Mouse (Mus musculus): ENCODE data around the gene Fry. TPM values are rescaled to one million over a fixed set of nuclear protein-coding genes. Genes with fewer than 3 reads are reported as not detected.
A peak's percentile ranks its signal among the peaks of the same experiment; 100 is the strongest.

Gene Fry
- total and polyA plus RNA-seq, 3 experiments, result 1.9 to 2.3 TPM; not detected in 1

DNA sequence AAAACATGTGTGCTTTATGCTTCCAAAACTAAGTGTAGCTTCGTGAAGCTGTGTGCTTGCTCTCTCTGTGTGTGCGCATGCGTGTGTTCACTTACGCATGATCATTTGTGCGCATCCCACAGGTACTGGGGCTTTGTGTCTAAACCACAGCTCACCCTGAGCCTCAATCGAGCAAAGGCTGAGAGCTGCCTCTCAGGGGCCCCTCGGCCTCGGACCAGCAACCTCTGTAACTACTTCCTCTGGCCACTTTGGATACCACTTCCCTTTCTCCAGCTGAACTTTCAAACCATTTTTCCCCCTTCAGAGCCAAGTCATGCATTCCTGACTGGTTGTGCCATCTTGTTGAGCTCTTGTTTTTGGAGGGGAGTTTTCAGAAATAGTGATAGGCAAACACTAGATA is 36.9 kb downstream of the Fry start:
- Histone ChIP-seq H3K27me3 (ENCODE audit: control insufficient read depth in 1 of 2, insufficient read depth in 2 of 2, low read length in 2 of 2) (no peaks in the 10 kb centered on the region), H3K36me3 (ENCODE audit: control insufficient read depth in 1 of 2, insufficient read depth in 2 of 2, low read length in 2 of 2) (no peaks in the 10 kb centered on the region), H3K9me3 (replicated peaks; ENCODE audit: insufficient read depth, low read length) (no peaks in the 10 kb centered on the region), H3K4me1 (ENCODE audit: control insufficient read depth in 1 of 2, insufficient read depth in 2 of 2, low read length in 2 of 2) (peaks cover 5 to 8% of the 10 kb centered on the region in 2 experiments; a peak in 3 of 4 replicates), H3K4me3 (ENCODE audit: control insufficient read depth in 1 of 2, insufficient read depth in 1 of 2, low read depth in 2 of 2, low read length in 2 of 2) (no peak overlapping the region), H3K27ac (ENCODE audit: control insufficient read depth, low read depth, low read length) (no peak overlapping the region), H3K9ac (ENCODE audit: control insufficient read depth, low read depth, low read length, poor library complexity, severe bottlenecking) (no peak overlapping the region), H3K79me2 (ENCODE audit: control insufficient read depth, insufficient read depth, low read length, poor library complexity) (no peaks in the 10 kb centered on the region)
- DNase-seq (ENCODE audit: low read depth, low spot score), result no peak
- TF ChIP-seq GABPA (IDR thresholded peaks at IDR 0.05; ENCODE audit: low read depth, low read length) (no peak), E2F4 (IDR thresholded peaks at IDR 0.05; ENCODE audit: borderline replicate concordance, low read depth, low read length) (no peak), RAD21 (IDR thresholded peaks at IDR 0.05; ENCODE audit: low read depth, low read length) (no peak), CTCF (IDR thresholded peaks at IDR 0.05 in 2 of 3, conservative IDR thresholded peaks at IDR 0.05 in 1 of 3; ENCODE audit: control insufficient read depth in 1 of 3, insufficient read depth in 1 of 3, low read depth in 2 of 3, low read length in 3 of 3, poor library complexity in 1 of 3, severe bottlenecking in 1 of 3) (no peak), POLR2AphosphoS5 (IDR thresholded peaks at IDR 0.05; ENCODE audit: borderline replicate concordance, low read depth, low read length) (no peak), ETS1 (IDR thresholded peaks at IDR 0.05; ENCODE audit: low read depth, low read length) (no peak), MYC (IDR thresholded peaks at IDR 0.05; ENCODE audit: low read depth, low read length) (no peak), GATA1 (IDR thresholded peaks at IDR 0.05; ENCODE audit: low read depth, low read length) (no peak), MAFK (IDR thresholded peaks at IDR 0.05; ENCODE audit: borderline replicate concordance, low read depth, low read length) (no peak), MEF2A (IDR thresholded peaks at IDR 0.05; ENCODE audit: extremely low read depth, insufficient replicate concordance, low read depth, low read length, poor library complexity, severe bottlenecking) (no peak), USF1 (IDR thresholded peaks at IDR 0.05; ENCODE audit: low read depth, low read length) (no peak), ZKSCAN1 (IDR thresholded peaks at IDR 0.05; ENCODE audit: low read depth, low read length) (no peak), CHD1 (IDR thresholded peaks at IDR 0.05; ENCODE audit: low read depth, low read length) (no peak), HCFC1 (IDR thresholded peaks at IDR 0.05; ENCODE audit: low read depth, low read length) (no peak), UBTF (IDR thresholded peaks at IDR 0.05; ENCODE audit: borderline replicate concordance, insufficient read depth, low read depth, low read length) (no peak), ZMIZ1 (IDR thresholded peaks at IDR 0.05; ENCODE audit: low read depth, low read length) (no peak)

DNA sequence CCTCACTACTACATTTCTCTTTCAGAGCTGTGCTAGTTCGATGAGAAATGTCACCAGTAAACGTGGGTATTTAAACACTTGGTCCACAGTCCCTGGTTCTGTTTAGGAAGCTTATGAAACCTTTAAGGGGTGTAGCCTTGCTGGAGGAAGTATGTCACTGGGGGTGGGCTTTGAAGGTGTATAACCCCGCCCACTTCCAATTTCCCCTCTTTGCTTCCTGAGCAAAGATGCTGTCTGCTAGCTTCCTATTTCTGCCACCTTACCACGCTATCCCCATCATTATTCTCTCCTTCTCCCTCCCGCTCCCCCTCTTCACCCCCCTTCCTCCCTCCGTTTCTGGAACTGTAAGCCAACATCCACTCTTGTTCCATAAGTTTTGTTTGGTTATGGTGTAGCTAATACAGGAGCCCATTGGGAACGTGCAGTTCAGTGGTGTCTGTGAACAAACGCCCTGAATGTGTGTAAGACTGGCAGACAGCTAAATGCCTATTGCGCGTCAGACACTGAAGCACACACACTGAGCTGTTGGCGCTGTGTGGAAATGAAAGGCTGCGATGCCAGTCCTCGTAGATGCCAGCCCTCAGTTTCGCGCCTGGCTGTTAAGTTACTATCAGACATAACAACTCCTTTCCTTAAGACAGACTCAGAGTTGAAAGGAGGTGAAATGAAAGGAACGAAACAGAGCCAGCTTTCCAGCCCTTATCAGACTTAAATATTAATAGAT is 37.8 kb downstream of the Fry start:
- Histone ChIP-seq H3K27ac (ENCODE audit: control insufficient read depth, low read depth, low read length) (peak overlapping the region; percentile 17), H3K79me2 (ENCODE audit: control insufficient read depth, insufficient read depth, low read length, poor library complexity) (no peaks in the 10 kb centered on the region), H3K4me1 (ENCODE audit: control insufficient read depth in 1 of 2, insufficient read depth in 2 of 2, low read length in 2 of 2) (peaks cover 5 to 8% of the 10 kb centered on the region in 2 experiments; a peak in 3 of 4 replicates), H3K4me3 (ENCODE audit: control insufficient read depth in 1 of 2, insufficient read depth in 1 of 2, low read depth in 2 of 2, low read length in 2 of 2) (peak overlapping the region; percentile 45 to 82), H3K27me3 (ENCODE audit: control insufficient read depth in 1 of 2, insufficient read depth in 2 of 2, low read length in 2 of 2) (no peaks in the 10 kb centered on the region), H3K36me3 (ENCODE audit: control insufficient read depth in 1 of 2, insufficient read depth in 2 of 2, low read length in 2 of 2) (no peaks in the 10 kb centered on the region), H3K9me3 (replicated peaks; ENCODE audit: insufficient read depth, low read length) (no peaks in the 10 kb centered on the region), H3K9ac (ENCODE audit: control insufficient read depth, low read depth, low read length, poor library complexity, severe bottlenecking) (peak overlapping the region; percentile 32)
- DNase-seq (ENCODE audit: low read depth, low spot score), result peak; percentile 90
- TF ChIP-seq ZMIZ1 (IDR thresholded peaks at IDR 0.05; ENCODE audit: low read depth, low read length), result no peak
- no peak for TF ChIP-seq TCF12 (IDR thresholded peaks at IDR 0.05; ENCODE audit: low read depth, low read length)
- TF ChIP-seq SMC3 (IDR thresholded peaks at IDR 0.05; ENCODE audit: low read depth, low read length), result no peak
- TF ChIP-seq TAL1 (IDR thresholded peaks at IDR 0.05; ENCODE audit: low read length), result no peak
- no peak; the same call in 1 of the 2 replicates for TF ChIP-seq ELF1 (IDR thresholded peaks at IDR 0.05; ENCODE audit: low read depth, low read length)
- TF ChIP-seq E2F4 (IDR thresholded peaks at IDR 0.05; ENCODE audit: borderline replicate concordance, low read depth, low read length), result no peak
- no peak for TF ChIP-seq KAT2A (conservative IDR thresholded peaks at IDR 0.05; ENCODE audit: low read depth, low read length)
- no peak for TF ChIP-seq MXI1 (IDR thresholded peaks at IDR 0.05; ENCODE audit: low read depth, low read length)
- 0 out of 2 replicates have a peak, but pooled peaks have one; percentile 9 for TF ChIP-seq ETS1 (IDR thresholded peaks at IDR 0.05; ENCODE audit: low read depth, low read length)
- no peak for TF ChIP-seq ZC3H11A (IDR thresholded peaks at IDR 0.05; ENCODE audit: low read depth, low read length)
- no peak; the same call in 1 of the 2 replicates for TF ChIP-seq SIN3A (IDR thresholded peaks at IDR 0.05; ENCODE audit: low read length)
- peak in 1 of 2 experiments; percentile 7; a peak in 1 of 4 replicates for TF ChIP-seq EP300 (IDR thresholded peaks at IDR 0.05; ENCODE audit: low read depth in 1 of 2, low read length in 2 of 2)
- TF ChIP-seq USF1 (IDR thresholded peaks at IDR 0.05; ENCODE audit: low read depth, low read length), result no peak
- TF ChIP-seq CTCF (IDR thresholded peaks at IDR 0.05 in 2 of 3, conservative IDR thresholded peaks at IDR 0.05 in 1 of 3; ENCODE audit: control insufficient read depth in 1 of 3, insufficient read depth in 1 of 3, low read depth in 2 of 3, low read length in 3 of 3, poor library complexity in 1 of 3, severe bottlenecking in 1 of 3), result no peak
- no peak for TF ChIP-seq MYC (IDR thresholded peaks at IDR 0.05; ENCODE audit: low read depth, low read length)
- TF ChIP-seq MAFK (IDR thresholded peaks at IDR 0.05; ENCODE audit: borderline replicate concordance, low read depth, low read length), result no peak
- no peak for TF ChIP-seq BHLHE40 (IDR thresholded peaks at IDR 0.05; ENCODE audit: borderline replicate concordance, low read depth, low read length)
- TF ChIP-seq ZKSCAN1 (IDR thresholded peaks at IDR 0.05; ENCODE audit: low read depth, low read length), result no peak
- TF ChIP-seq MEF2A (IDR thresholded peaks at IDR 0.05; ENCODE audit: extremely low read depth, insufficient replicate concordance, low read depth, low read length, poor library complexity, severe bottlenecking), result no peak
- TF ChIP-seq POLR2AphosphoS5 (IDR thresholded peaks at IDR 0.05; ENCODE audit: borderline replicate concordance, low read depth, low read length), result no peak
- no peak for TF ChIP-seq CHD1 (IDR thresholded peaks at IDR 0.05; ENCODE audit: low read depth, low read length)
